ENCODE assay signal across 22 mouse cellular contexts in the genomic region with DNA sequence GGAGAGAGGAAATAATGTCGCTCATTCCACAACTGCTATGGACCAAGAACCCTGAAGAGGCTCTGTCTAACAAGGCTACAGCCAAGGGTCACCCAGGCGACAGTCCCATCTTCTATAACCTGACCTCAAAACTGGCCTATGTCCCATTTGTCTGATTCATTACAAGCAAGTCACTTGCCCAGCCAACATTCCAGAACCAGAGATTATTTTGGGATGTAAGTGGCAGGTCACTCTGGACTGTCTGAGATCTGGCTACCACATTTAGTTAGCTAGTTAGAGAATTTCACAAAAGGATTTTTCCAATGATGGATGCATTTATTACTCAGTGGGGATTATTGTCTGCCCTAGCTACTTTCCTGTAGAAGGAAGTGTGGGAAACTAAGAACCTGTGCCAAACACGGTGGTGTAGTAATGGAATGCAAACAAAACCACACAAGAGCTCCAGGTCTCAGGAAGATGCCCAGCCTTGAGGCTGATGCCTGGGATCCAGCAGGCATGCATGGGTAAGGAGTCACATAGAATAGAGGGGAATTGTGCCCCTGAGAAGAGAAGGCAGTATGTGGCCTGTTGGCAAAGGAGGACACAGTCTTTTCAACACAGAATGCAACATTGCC. TPM values are rescaled to one million over a fixed set of nuclear protein-coding genes. Genes with fewer than 3 reads are reported as not detected.
DNase-seq lines count a peak whose midpoint lies in the region; ATAC-seq and TF ChIP-seq lines count a peak whose summit lies in the region.
"Had no signal": no experiment of that assay in that cellular context is flagged by ENCODE, and none has a peak within 500 bp of the region (broad histone marks: within the 10 kb centered on the region; RNA-seq: fewer than 3 reads in every experiment).

No protein-coding gene starts in this region.

- no peak overlapping the region for H3K27ac ChIP-seq in liver, adult 2 months (replicated peaks; ENCODE audit: insufficient read depth, low read depth, low read length)
- no peak overlapping the region for H3K27ac ChIP-seq in liver, postnatal 0 days (ENCODE audit: low read depth)
- no peak overlapping the region for H3K27ac ChIP-seq in hindbrain, postnatal 0 days
- H3K27ac ChIP-seq: embryonic facial prominence, embryonic 13.5 days; hindbrain, embryonic 15.5 days; limb, embryonic 12.5 days; liver, embryonic 14.5 days had no signal

- H3K4me3 ChIP-seq in liver, adult 2 months (ENCODE audit: insufficient read depth, low read depth, low read length), result no peak overlapping the region
- no peak overlapping the region for H3K4me3 ChIP-seq in liver, postnatal 0 days (ENCODE audit: low read depth, low read length)
- no peak overlapping the region for H3K4me3 ChIP-seq in hindbrain, postnatal 0 days (ENCODE audit: low read length)
- H3K4me3 ChIP-seq: embryonic facial prominence, embryonic 13.5 days; hindbrain, embryonic 15.5 days; limb, embryonic 12.5 days; myocyte had no signal

- no peaks in the 10 kb centered on the region for H3K79me2 ChIP-seq in liver, adult 2 months (ENCODE audit: control insufficient read depth, insufficient read depth, low read length)

- no peak for ATAC-seq in liver, postnatal 0 days
- no peak for ATAC-seq in hindbrain, postnatal 0 days
- ATAC-seq: forebrain, postnatal 0 days; lung, postnatal 0 days had no signal

- no peaks in the 10 kb centered on the region; the same call in 1 of the 2 replicates for H3K4me1 ChIP-seq in liver, adult 2 months (ENCODE audit: control insufficient read depth, insufficient read depth, low read length)
- H3K4me1 ChIP-seq in liver, postnatal 0 days (ENCODE audit: insufficient read depth), result peaks cover 1% of the 10 kb centered on the region; the same call in 1 of the 2 replicates
- H3K4me1 ChIP-seq in hindbrain, postnatal 0 days (ENCODE audit: insufficient read depth, low read length), result no peaks in the 10 kb centered on the region

- no peak for TF ChIP-seq EP300 in liver, postnatal 0 days (IDR thresholded peaks at IDR 0.05; ENCODE audit: low read depth)

- peak; percentile 57 for DNase-seq in adrenal gland, adult 2 months
- no peak for DNase-seq in adrenal gland, adult 8-10 months
- peak; percentile 42 for DNase-seq in gastrocnemius, postnatal 25 days
- DNase-seq in gastrocnemius, postnatal 14 days, result no peak
- peak; percentile 51 for DNase-seq in liver, adult 2 months (ENCODE audit: extremely low read depth, low read depth, low spot score)
- DNase-seq in liver, postnatal 0 days, result no peak
- DNase-seq in skeletal muscle tissue, adult 2 months (ENCODE audit: low read depth, low spot score), result peak; percentile 80
- no peak for DNase-seq in hindbrain, postnatal 0 days (ENCODE audit: low spot score)
- DNase-seq: cerebellum, adult 18-20 months; forebrain, postnatal 0 days; kidney, adult 11 months; kidney, postnatal 14 days; layer of hippocampus, adult 9-11 months; midbrain, embryonic 14.5 days; thymus, postnatal 4 days had no signal

- no peaks in the 10 kb centered on the region for H3K9me3 ChIP-seq in liver, postnatal 0 days (ENCODE audit: low read length)
- no peaks in the 10 kb centered on the region for H3K9me3 ChIP-seq in hindbrain, postnatal 0 days (ENCODE audit: low read length)
- H3K9me3 ChIP-seq: embryonic facial prominence, embryonic 13.5 days; hindbrain, embryonic 15.5 days; limb, embryonic 12.5 days had no signal

- no peak for TF ChIP-seq POLR2A in liver, adult 2 months (IDR thresholded peaks at IDR 0.05; ENCODE audit: extremely low read depth, insufficient read depth, low read length)

- TF ChIP-seq CTCF in liver, adult 2 months (IDR thresholded peaks at IDR 0.05; ENCODE audit: low read depth, low read length), result no peak
- no peak for TF ChIP-seq CTCF in liver, postnatal 0 days (IDR thresholded peaks at IDR 0.05; ENCODE audit: low read depth)
- no peak for TF ChIP-seq CTCF in hindbrain, postnatal 0 days (IDR thresholded peaks at IDR 0.05; ENCODE audit: low read depth)

- intact Hi-C loops in gastrocnemius, postnatal 14 days (cut with DNase I; ENCODE audit: low total_unique reads), result no loop called here

- H3K9ac ChIP-seq in liver, adult 2 months (ENCODE audit: low read depth, low read length), result no peak overlapping the region
- no peak overlapping the region for H3K9ac ChIP-seq in liver, postnatal 0 days (replicated peaks)
- no peak overlapping the region for H3K9ac ChIP-seq in hindbrain, postnatal 0 days (replicated peaks; ENCODE audit: low read length)
- H3K9ac ChIP-seq: embryonic facial prominence, embryonic 13.5 days; forebrain, postnatal 0 days; hindbrain, embryonic 15.5 days; limb, embryonic 12.5 days; liver, embryonic 14.5 days had no signal

- 39% methylated on average over 3 of the region's 3 CpGs for WGBS in liver, adult 2 months
- 80% methylated on average over 3 of the region's 3 CpGs for WGBS in liver, postnatal 0 days (ENCODE audit: insufficient replicate concordance)
- 68% methylated on average over 3 of the region's 3 CpGs for WGBS in hindbrain, postnatal 0 days

- H3K36me3 ChIP-seq in liver, adult 2 months (ENCODE audit: control insufficient read depth, insufficient read depth, low read length), result no peaks in the 10 kb centered on the region
- H3K36me3 ChIP-seq in liver, postnatal 0 days (replicated peaks; ENCODE audit: insufficient read depth, low read length), result 0 out of 2 replicates have a peak, but pooled peaks cover 3% of the 10 kb centered on the region
- H3K36me3 ChIP-seq in hindbrain, postnatal 0 days (ENCODE audit: insufficient read depth, low read length), result no peaks in the 10 kb centered on the region
- H3K36me3 ChIP-seq: hindbrain, embryonic 15.5 days; limb, embryonic 12.5 days had no signal

- H3K4me2 ChIP-seq in liver, postnatal 0 days (ENCODE audit: low read depth, low read length), result no peak overlapping the region
- no peak overlapping the region for H3K4me2 ChIP-seq in hindbrain, postnatal 0 days (ENCODE audit: low read depth, low read length)
- H3K4me2 ChIP-seq: embryonic facial prominence, embryonic 13.5 days; hindbrain, embryonic 15.5 days; limb, embryonic 12.5 days had no signal

- H3K27me3 ChIP-seq in liver, adult 2 months (ENCODE audit: control insufficient read depth, insufficient read depth, low read length), result no peaks in the 10 kb centered on the region
- no peaks in the 10 kb centered on the region for H3K27me3 ChIP-seq in liver, postnatal 0 days (ENCODE audit: insufficient read depth, low read length)
- no peaks in the 10 kb centered on the region for H3K27me3 ChIP-seq in hindbrain, postnatal 0 days (ENCODE audit: insufficient read depth, low read length)
- H3K27me3 ChIP-seq: CH12.LX; embryonic facial prominence, embryonic 13.5 days; hindbrain, embryonic 15.5 days; limb, embryonic 12.5 days had no signal

RNA-seq across cellular contexts. Expression of gene Dnmt3a, which starts 41.5 kb away (rescaled TPM):
- total RNA-seq in adrenal gland, adult 2 months (2021), result 10 to 100 TPM; 36.7 to 42.4 TPM
- polyA plus RNA-seq in adrenal gland, adult 2 months (2012; rRNA removed), result 9.7 and 10.2 TPM in 2 replicates
- 10 to 100 TPM; 35.5 to 81.6 (median 56.9) TPM for total RNA-seq in adrenal gland, adult 8-10 months (2022)
- 100 to 1,000 TPM; 107 to 110 TPM for total RNA-seq in gastrocnemius, postnatal 25 days (2021)
- total RNA-seq in gastrocnemius, postnatal 14 days (2021), result 100 to 1,000 TPM; 119 to 137 TPM
- 7.9 and 11.2 TPM in 2 replicates for total RNA-seq in liver, adult 2 months (2014; rRNA removed)
- 3.0 and 4.0 TPM in 2 replicates for polyA plus RNA-seq in liver, adult 2 months (2012; rRNA removed)
- polyA plus RNA-seq in liver, postnatal 0 days (2015; fragmentation: Nextera tagmentation; extraction: Ambion mirVana), result 21.0 and 24.3 TPM in 2 replicates
- 81.8 and 90.3 TPM in 2 replicates for total RNA-seq in hindbrain, postnatal 0 days (2014; rRNA removed)
- 133 and 134 TPM in 2 replicates for polyA plus RNA-seq in hindbrain, postnatal 0 days (2015; fragmentation: Nextera tagmentation; extraction: Ambion mirVana)

Comparison
In these comparisons a context has a peak if more than half of its experiments do, and no peak if none do; other contexts are left out.
1. DNase-seq: peak in adrenal gland, adult 2 months (single experiment), gastrocnemius, postnatal 25 days (single experiment), liver, adult 2 months (single experiment) and skeletal muscle tissue, adult 2 months (single experiment); none in adrenal gland, adult 8-10 months (single experiment), gastrocnemius, postnatal 14 days (single experiment), liver, postnatal 0 days (single experiment) and hindbrain, postnatal 0 days (single experiment).